Mouse (Mus musculus): ENCODE data around the gene Rabep1. TPM values are rescaled to one million over a fixed set of nuclear protein-coding genes. Genes with fewer than 3 reads are reported as not detected.

Rabep1 gene
- polyA plus RNA-seq, 1 experiment from 2014 or later, result 42.7 TPM

DNA sequence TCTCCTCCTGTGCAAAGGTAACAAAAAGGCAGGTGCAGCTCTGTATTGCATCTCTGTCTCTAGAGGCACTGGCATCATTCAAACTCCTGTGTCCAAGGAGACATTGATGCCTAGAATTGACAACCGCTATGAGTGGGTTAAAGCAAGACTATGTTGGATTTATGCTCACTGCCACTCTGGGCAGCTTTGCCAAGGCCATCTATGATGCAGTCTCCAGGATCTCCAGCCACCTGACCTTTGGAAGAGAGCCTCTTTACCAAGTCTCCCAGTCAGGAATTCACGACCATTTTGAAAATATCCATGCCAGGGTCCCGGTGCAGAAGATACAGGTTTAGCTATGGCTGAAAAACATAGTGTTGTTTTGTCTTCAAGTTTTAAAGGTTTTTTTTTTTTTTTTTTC lies 24.7 kb downstream of the Rabep1 start:
- Histone ChIP-seq H3K4me3 (ENCODE audit: low read depth, low read length) (no peak overlapping the region), H3K36me3 (ENCODE audit: control insufficient read depth, insufficient read depth, low read length) (no peaks in the 10 kb centered on the region), H3K9me3 (ENCODE audit: control insufficient read depth, low read length) (no peaks in the 10 kb centered on the region), H3K27ac (ENCODE audit: low read depth, low read length) (no peak overlapping the region), H3K9ac (ENCODE audit: low read length) (no peak overlapping the region), H3K4me2 (ENCODE audit: low read depth, low read length, severe bottlenecking) (no peak overlapping the region), H3K27me3 (ENCODE audit: control insufficient read depth, insufficient read depth, low read length) (no peaks in the 10 kb centered on the region), H3K4me1 (replicated peaks; ENCODE audit: control insufficient read depth, insufficient read depth, low read length) (no peaks in the 10 kb centered on the region)
- DNase-seq (ENCODE audit: low spot score) (no peak), ATAC-seq (replicated peaks; ENCODE audit: low FRiP score) (no peak)
- 86% methylated on average over 3 of the region's 3 CpGs for WGBS

GRCm38 (mm10) chr11:70869811-70870210 lies 25.2 kb downstream of the Rabep1 start:
- H3K27me3 ChIP-seq (ENCODE audit: control insufficient read depth, insufficient read depth, low read length), result no peaks in the 10 kb centered on the region
- ATAC-seq (replicated peaks; ENCODE audit: low FRiP score), result no peak
- no peak for DNase-seq (ENCODE audit: low spot score)
- H3K4me1 ChIP-seq (replicated peaks; ENCODE audit: control insufficient read depth, insufficient read depth, low read length), result no peaks in the 10 kb centered on the region
- H3K9ac ChIP-seq (ENCODE audit: low read length), result no peak overlapping the region
- H3K4me2 ChIP-seq (ENCODE audit: low read depth, low read length, severe bottlenecking), result no peak overlapping the region
- no peak overlapping the region for H3K4me3 ChIP-seq (ENCODE audit: low read depth, low read length)
- WGBS, result 89% methylated on average over 2 of the region's 2 CpGs
- no peaks in the 10 kb centered on the region for H3K9me3 ChIP-seq (ENCODE audit: control insufficient read depth, low read length)
- no peaks in the 10 kb centered on the region for H3K36me3 ChIP-seq (ENCODE audit: control insufficient read depth, insufficient read depth, low read length)
- H3K27ac ChIP-seq (ENCODE audit: low read depth, low read length), result no peak overlapping the region

DNA sequence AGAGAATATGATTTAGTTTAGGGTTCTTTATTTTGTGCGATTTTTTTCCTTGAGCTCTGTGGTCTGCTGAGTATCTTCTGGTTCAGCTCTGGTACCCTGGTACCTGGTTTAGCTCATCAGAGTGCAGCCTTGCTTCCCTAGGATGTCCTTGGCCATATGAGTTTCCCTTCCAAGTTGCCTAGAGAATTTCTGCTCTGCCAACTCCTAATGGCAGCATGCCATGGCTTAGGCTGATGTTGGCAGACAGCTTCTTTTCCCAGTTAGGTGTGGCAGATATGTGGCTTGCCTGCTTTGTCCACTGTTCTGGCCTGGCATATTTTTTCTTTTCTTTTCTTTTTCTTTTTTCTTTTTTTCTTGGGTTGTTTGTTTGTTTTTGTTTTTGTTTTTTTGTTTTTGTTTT lies 25.8 kb downstream of the Rabep1 start:
- Histone ChIP-seq H3K9ac (ENCODE audit: low read length) (no peak overlapping the region), H3K4me2 (ENCODE audit: low read depth, low read length, severe bottlenecking) (no peak overlapping the region), H3K9me3 (ENCODE audit: control insufficient read depth, low read length) (no peaks in the 10 kb centered on the region), H3K36me3 (ENCODE audit: control insufficient read depth, insufficient read depth, low read length) (no peaks in the 10 kb centered on the region), H3K4me1 (replicated peaks; ENCODE audit: control insufficient read depth, insufficient read depth, low read length) (no peaks in the 10 kb centered on the region), H3K4me3 (ENCODE audit: low read depth, low read length) (no peak overlapping the region), H3K27ac (ENCODE audit: low read depth, low read length) (no peak overlapping the region), H3K27me3 (ENCODE audit: control insufficient read depth, insufficient read depth, low read length) (no peaks in the 10 kb centered on the region)
- WGBS, result 95% methylated on average over 1 of the region's 1 CpGs
- ATAC-seq (replicated peaks; ENCODE audit: low FRiP score), result no peak
- no peak for DNase-seq (ENCODE audit: low spot score)

DNA sequence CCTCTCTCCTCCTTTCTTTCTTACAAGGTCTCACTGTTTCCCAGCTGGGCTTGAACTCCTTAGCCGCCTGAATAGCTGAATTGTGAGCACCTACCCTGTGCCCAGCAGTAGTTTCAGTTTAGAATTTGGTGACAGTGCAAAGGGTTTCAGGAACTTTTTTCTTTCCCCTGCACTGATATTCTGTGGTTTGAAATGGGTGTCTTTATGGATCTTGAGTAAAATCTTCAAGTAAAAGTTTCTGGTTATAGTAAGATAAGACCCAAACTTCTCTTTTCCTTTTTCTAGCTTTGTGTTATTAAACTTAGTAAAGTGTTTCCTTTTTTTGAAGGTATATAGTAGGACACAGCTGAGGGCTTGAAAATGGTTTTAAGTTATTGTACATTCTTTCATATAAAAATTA lies 26.5 kb downstream of the Rabep1 start:
- Histone ChIP-seq H3K9ac (ENCODE audit: low read length) (no peak overlapping the region), H3K4me3 (ENCODE audit: low read depth, low read length) (no peak overlapping the region), H3K36me3 (ENCODE audit: control insufficient read depth, insufficient read depth, low read length) (no peaks in the 10 kb centered on the region), H3K9me3 (ENCODE audit: control insufficient read depth, low read length) (no peaks in the 10 kb centered on the region), H3K4me2 (ENCODE audit: low read depth, low read length, severe bottlenecking) (no peak overlapping the region), H3K27me3 (ENCODE audit: control insufficient read depth, insufficient read depth, low read length) (no peaks in the 10 kb centered on the region), H3K4me1 (replicated peaks; ENCODE audit: control insufficient read depth, insufficient read depth, low read length) (no peaks in the 10 kb centered on the region), H3K27ac (ENCODE audit: low read depth, low read length) (no peak overlapping the region)
- no peak for DNase-seq (ENCODE audit: low spot score)
- no peak for ATAC-seq (replicated peaks; ENCODE audit: low FRiP score)
- 79% methylated on average over 1 of the region's 1 CpGs for WGBS

- no peaks in the 10 kb centered on the region for H3K9me3 ChIP-seq (ENCODE audit: control insufficient read depth, low read length)
- H3K4me1 ChIP-seq (replicated peaks; ENCODE audit: control insufficient read depth, insufficient read depth, low read length), result no peaks in the 10 kb centered on the region
- no peak overlapping the region for H3K27ac ChIP-seq (ENCODE audit: low read depth, low read length)
- H3K4me2 ChIP-seq (ENCODE audit: low read depth, low read length, severe bottlenecking), result no peak overlapping the region
- H3K36me3 ChIP-seq (ENCODE audit: control insufficient read depth, insufficient read depth, low read length), result no peaks in the 10 kb centered on the region
- ATAC-seq (replicated peaks; ENCODE audit: low FRiP score), result no peak
- no peak overlapping the region for H3K4me3 ChIP-seq (ENCODE audit: low read depth, low read length)
- H3K9ac ChIP-seq (ENCODE audit: low read length), result no peak overlapping the region
- H3K27me3 ChIP-seq (ENCODE audit: control insufficient read depth, insufficient read depth, low read length), result no peaks in the 10 kb centered on the region
- no peak for DNase-seq (ENCODE audit: low spot score)
- WGBS, result 91% methylated on average over 3 of the region's 3 CpGs
Measured at GRCm38 (mm10) chr11:70871766-70872330, 27.3 kb downstream of the Rabep1 start.

DNA sequence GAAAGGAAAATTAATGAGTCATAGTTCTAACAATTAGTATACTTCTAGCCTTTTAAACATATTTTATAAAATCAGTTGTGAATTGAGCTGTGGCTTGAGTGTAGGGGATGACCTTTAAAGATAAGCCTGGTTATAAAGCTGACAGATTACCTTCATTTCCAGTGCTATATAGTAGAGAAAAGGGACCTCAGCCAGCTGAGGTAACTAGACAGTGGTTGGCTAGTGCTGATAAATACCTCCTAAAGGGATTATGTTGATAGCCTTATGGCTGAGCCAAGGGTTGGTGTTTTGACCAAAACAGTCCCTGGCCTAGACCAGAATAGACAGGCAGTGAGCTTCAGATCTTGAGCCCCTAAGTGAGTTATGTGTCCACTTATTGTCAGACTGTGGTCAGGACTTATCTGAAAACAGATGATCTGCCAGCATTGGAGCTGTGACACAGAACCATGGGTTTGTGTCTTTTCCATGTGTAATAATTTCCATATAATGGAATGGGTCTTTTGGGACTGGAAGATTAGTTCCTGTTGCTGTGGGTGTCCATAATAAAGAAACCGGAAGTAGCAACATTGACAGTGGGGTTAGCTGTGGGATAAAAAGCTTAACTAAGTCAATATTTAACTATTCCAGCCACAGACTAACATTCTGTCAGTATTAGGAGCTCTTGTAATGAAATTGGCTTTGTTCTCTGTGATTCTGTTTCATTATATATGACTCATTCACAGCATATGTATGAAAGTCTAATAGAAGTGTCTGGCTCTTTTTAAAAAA lies 29.5 kb downstream of the Rabep1 start:
- H3K4me2 ChIP-seq (ENCODE audit: low read depth, low read length, severe bottlenecking), result no peak overlapping the region
- no peak for ATAC-seq (replicated peaks; ENCODE audit: low FRiP score)
- DNase-seq (ENCODE audit: low spot score), result no peak
- H3K36me3 ChIP-seq (ENCODE audit: control insufficient read depth, insufficient read depth, low read length), result no peaks in the 10 kb centered on the region; the same call in 1 of the 2 replicates
- no peak overlapping the region for H3K27ac ChIP-seq (ENCODE audit: low read depth, low read length)
- H3K4me1 ChIP-seq (replicated peaks; ENCODE audit: control insufficient read depth, insufficient read depth, low read length), result no peaks in the 10 kb centered on the region
- H3K27me3 ChIP-seq (ENCODE audit: control insufficient read depth, insufficient read depth, low read length), result no peaks in the 10 kb centered on the region
- no peak overlapping the region for H3K4me3 ChIP-seq (ENCODE audit: low read depth, low read length)
- H3K9me3 ChIP-seq (ENCODE audit: control insufficient read depth, low read length), result no peaks in the 10 kb centered on the region
- WGBS, result 85% methylated on average over 1 of the region's 1 CpGs
- H3K9ac ChIP-seq (ENCODE audit: low read length), result no peak overlapping the region

DNA sequence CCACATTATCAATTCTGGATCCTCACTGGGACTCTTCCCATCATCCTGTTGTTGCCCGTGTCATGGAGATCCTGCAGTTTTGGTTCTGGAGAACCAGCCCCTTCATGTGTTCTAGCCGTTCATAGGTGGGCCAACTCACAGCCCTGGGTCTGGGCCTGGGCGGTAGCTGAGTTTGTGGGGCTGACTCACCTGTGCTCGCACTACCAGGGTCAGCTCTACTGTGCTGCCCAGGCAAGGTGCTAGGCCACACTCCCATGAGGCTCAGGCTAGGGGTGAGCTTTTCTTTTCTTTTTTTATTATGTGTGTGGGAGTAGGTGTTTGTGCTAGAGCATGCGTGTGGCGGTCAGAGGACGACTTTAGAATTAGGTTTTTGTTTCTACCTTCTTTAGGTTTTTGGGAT lies 33.1 kb downstream of the Rabep1 start:
- Histone ChIP-seq H3K4me2 (ENCODE audit: low read depth, low read length, severe bottlenecking) (no peak overlapping the region), H3K27me3 (ENCODE audit: control insufficient read depth, insufficient read depth, low read length) (no peaks in the 10 kb centered on the region), H3K9ac (ENCODE audit: low read length) (no peak overlapping the region), H3K36me3 (ENCODE audit: control insufficient read depth, insufficient read depth, low read length) (no peaks in the 10 kb centered on the region; the same call in 1 of the 2 replicates), H3K9me3 (ENCODE audit: control insufficient read depth, low read length) (no peaks in the 10 kb centered on the region), H3K4me1 (replicated peaks; ENCODE audit: control insufficient read depth, insufficient read depth, low read length) (no peaks in the 10 kb centered on the region), H3K4me3 (ENCODE audit: low read depth, low read length) (no peak overlapping the region), H3K27ac (ENCODE audit: low read depth, low read length) (no peak overlapping the region)
- 94% methylated on average over 7 of the region's 7 CpGs for WGBS
- DNase-seq (ENCODE audit: low spot score) (no peak), ATAC-seq (replicated peaks; ENCODE audit: low FRiP score) (no peak)

DNA sequence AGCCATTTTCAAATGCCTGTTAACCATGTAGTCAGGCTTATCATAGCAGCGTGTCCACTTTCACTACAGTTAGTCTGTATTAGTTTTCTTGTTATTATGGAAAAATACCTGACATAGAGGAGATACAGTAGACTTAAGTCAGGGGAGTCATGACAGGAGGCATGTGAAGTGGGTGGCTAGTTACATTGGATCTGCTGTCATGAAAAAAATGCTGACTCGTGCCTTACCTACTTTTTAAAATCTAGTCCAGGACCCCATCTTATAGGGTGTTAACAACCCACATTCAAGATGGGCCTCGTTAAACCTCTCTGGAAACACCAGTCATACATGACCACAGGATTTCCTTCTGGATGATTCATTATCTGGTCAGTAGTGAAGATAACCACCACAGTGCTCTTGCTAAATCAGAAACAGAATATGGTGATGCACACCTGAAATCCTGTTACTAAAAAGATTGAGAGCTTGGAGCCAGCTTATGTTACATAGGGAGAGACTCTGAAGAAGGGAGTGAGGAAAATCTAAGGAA lies 38.4 kb downstream of the Rabep1 start:
- Histone ChIP-seq H3K4me1 (replicated peaks; ENCODE audit: control insufficient read depth, insufficient read depth, low read length) (no peaks in the 10 kb centered on the region), H3K27me3 (ENCODE audit: control insufficient read depth, insufficient read depth, low read length) (no peaks in the 10 kb centered on the region), H3K9ac (ENCODE audit: low read length) (no peak overlapping the region), H3K4me3 (ENCODE audit: low read depth, low read length) (no peak overlapping the region), H3K36me3 (ENCODE audit: control insufficient read depth, insufficient read depth, low read length) (no peaks in the 10 kb centered on the region; the same call in 1 of the 2 replicates), H3K9me3 (ENCODE audit: control insufficient read depth, low read length) (no peaks in the 10 kb centered on the region), H3K27ac (ENCODE audit: low read depth, low read length) (no peak overlapping the region), H3K4me2 (ENCODE audit: low read depth, low read length, severe bottlenecking) (no peak overlapping the region)
- DNase-seq (ENCODE audit: low spot score) (no peak), ATAC-seq (replicated peaks; ENCODE audit: low FRiP score) (no peak)
- 91% methylated on average over 3 of the region's 3 CpGs for WGBS

GRCm38 (mm10) chr11:70890643-70891042 lies 46.1 kb downstream of the Rabep1 start:
- 89% methylated on average over 2 of the region's 2 CpGs for WGBS
- peaks cover 14% of the 10 kb centered on the region for H3K36me3 ChIP-seq (ENCODE audit: control insufficient read depth, insufficient read depth, low read length)

More at GRCm38 (mm10) chr11:70890643-70891042, 46.1 kb downstream of the Rabep1 start:
- no peak overlapping the region for H3K4me2 ChIP-seq (ENCODE audit: low read depth, low read length, severe bottlenecking)
- no peaks in the 10 kb centered on the region for H3K9me3 ChIP-seq (ENCODE audit: control insufficient read depth, low read length)
- no peaks in the 10 kb centered on the region for H3K4me1 ChIP-seq (replicated peaks; ENCODE audit: control insufficient read depth, insufficient read depth, low read length)
- no peak for DNase-seq (ENCODE audit: low spot score)
- no peak overlapping the region for H3K9ac ChIP-seq (ENCODE audit: low read length)
- no peak overlapping the region for H3K27ac ChIP-seq (ENCODE audit: low read depth, low read length)
- no peak overlapping the region for H3K4me3 ChIP-seq (ENCODE audit: low read depth, low read length)
- ATAC-seq (replicated peaks; ENCODE audit: low FRiP score), result no peak
- H3K27me3 ChIP-seq (ENCODE audit: control insufficient read depth, insufficient read depth, low read length), result no peaks in the 10 kb centered on the region

Data from forebrain, embryonic 11.5 days (tissue).